Mouse (Mus musculus) brown adipose tissue, adult 24 weeks (tissue): ENCODE results near the gene Tenm1. TPM values are rescaled to one million over a fixed set of nuclear protein-coding genes. Genes with fewer than 3 reads are reported as not detected.

Source experiments
- H3K27ac ChIP-seq: fragments of 200-500 bp; replicated peaks from 2 replicates; pipeline ENCODE4 v1.5.1; 2012; ENCODE audit warnings: low read depth, mild to moderate bottlenecking, low read length
- H3K4me1 ChIP-seq: fragments of 200-500 bp; 2 replicates; pipeline ENCODE4 v1.6.1; 2012; ENCODE audit warnings: low read length, mixed read lengths; ENCODE audit not compliant: control insufficient read depth, insufficient read depth, insufficient read length
- H3K4me3 ChIP-seq: fragments of 200-500 bp; 2 replicates; pipeline ENCODE4 v1.5.1; 2012; ENCODE audit warnings: low read depth, mild to moderate bottlenecking, low read length, moderate library complexity; ENCODE audit not compliant: insufficient read depth
- polyA plus RNA-seq: library from polyadenylated mRNA; stranded (reverse); fragments of >200 nt; gene quantifications from 2 replicates; pipeline ENCODE4 v1.2.4, GENCODE M21; 2012; ENCODE audit not compliant: missing spikeins, insufficient read depth, insufficient read length

Gene Tenm1
- polyA plus RNA-seq, 1 experiment = 0.08 TPM

DNA sequence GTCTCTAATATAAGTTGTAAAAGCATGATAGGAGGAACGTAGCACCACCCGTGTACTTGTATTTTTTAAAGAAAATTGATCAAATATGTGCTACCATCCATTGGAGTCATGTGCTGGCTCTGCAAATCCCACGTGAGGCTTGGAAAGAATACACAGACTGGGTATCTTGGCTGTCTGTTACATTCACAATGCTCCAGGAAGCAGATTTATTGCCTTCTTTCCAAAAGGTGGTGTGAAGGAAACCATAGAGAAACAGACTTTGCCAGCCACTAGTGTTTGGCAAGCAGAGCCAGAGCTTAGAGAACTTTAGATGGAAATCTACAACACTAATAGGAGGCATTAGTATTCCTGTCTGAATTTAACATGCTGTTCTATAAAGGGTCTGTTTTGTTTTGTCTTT, 277.4 kb downstream of the Tenm1 start:
- Histone ChIP-seq H3K27ac (no peak overlapping the region), H3K4me3 (no peak overlapping the region), H3K4me1 (no peaks in the 10 kb centered on the region)

DNA sequence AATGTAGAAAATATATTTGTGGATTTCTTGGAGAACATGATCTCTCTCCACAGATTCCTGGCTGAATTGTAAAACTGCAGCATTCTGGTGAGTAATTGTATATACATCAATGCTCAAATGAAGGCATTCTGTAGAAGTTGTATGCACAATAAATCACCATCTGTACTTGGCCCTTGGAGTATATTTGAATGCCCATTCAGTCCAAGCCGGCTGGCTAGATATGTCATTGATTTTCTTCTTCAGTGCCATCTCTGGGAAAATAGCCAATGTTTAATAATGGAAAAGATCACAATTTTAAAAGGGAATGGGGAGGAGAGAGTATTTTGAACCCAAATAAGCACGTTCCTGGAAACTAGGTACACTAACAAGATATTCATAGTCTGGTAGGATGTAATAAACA, 299.2 kb downstream of the Tenm1 start:
- Histone ChIP-seq H3K27ac (no peak overlapping the region), H3K4me3 (no peak overlapping the region), H3K4me1 (no peaks in the 10 kb centered on the region)

DNA sequence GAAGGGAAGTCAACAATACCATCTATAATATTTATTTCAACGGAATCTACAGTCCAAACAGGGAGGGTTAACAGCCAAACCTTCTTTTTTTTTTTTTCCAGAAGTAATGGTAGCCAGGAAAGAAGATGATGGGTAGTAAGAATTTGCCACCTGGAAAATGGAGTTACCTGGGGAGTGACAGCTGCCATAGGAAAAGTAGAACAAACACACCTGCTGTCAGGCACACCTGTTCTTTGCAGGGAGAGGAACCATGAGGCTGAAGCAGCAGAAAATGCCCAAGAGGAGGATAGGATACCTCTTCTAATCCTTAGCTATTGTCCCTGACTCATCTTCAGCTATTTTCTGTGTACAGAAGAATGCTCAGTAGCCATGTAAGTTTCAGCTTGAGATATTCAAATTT, 306.4 kb downstream of the Tenm1 start:
- Histone ChIP-seq H3K4me1 (no peaks in the 10 kb centered on the region), H3K27ac (no peak overlapping the region), H3K4me3 (no peak overlapping the region)

DNA sequence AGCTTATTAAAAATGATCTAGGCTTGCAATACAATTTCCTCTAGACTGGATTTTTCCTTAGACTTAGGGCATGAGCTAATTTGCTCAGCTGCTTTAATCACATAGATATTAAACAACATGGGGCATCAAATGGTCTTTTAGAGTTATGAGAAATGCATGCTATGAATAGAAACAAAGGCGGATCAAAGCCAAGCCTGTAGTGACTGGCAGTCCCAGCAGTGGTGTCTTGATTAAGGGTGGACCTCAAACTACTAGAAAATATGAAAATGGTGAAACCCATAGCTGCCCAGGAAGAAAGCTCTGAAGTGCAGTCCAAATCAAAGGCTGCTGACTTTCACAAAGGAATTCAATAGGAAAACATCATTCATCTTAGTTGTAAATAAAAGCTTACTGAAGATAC, 306.9 kb downstream of the Tenm1 start:
- Histone ChIP-seq H3K27ac (no peak overlapping the region), H3K4me3 (no peak overlapping the region), H3K4me1 (no peaks in the 10 kb centered on the region)

DNA sequence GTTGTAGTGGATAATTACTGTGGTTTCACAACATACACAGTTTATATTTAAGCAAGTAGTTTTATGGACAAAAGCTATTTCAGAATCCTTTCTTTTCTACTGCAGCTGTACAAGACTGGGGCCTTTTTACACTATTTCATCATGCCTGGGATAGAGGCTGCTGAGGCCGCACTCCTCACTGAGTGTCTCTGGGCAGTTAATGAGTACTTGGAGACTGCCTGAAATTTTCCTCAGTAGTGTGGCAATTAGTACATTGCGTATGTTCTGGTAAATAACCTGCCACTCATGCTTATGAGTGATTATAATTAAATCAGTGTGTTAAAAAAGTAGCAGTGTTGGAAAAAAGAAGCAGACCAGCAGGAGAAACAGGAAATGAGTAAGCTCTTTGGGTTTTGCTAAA, 442.8 kb downstream of the Tenm1 start:
- no peak overlapping the region for H3K4me3 ChIP-seq
- no peaks in the 10 kb centered on the region for H3K4me1 ChIP-seq
- H3K27ac ChIP-seq = no peak overlapping the region

DNA sequence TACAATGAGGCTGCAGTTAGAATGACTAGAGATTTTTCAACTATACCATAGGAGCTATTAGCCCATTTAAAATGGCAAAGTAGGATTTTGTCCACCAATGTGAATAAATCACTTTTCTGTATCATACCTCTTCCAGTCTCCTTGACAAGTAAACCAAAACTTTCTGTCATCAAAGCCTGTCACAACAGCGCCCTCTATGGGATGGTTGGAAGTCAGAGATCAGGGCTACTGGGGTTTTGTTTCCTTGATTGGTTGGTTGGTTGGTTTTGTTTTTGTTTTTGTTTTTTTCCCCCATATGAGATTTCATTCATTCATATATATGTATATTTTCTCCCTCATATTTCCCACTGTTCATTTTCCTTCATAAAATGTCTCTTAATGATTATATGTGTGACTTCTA, 455.4 kb downstream of the Tenm1 start:
- no peaks in the 10 kb centered on the region for H3K4me1 ChIP-seq
- no peak overlapping the region for H3K4me3 ChIP-seq
- no peak overlapping the region for H3K27ac ChIP-seq

DNA sequence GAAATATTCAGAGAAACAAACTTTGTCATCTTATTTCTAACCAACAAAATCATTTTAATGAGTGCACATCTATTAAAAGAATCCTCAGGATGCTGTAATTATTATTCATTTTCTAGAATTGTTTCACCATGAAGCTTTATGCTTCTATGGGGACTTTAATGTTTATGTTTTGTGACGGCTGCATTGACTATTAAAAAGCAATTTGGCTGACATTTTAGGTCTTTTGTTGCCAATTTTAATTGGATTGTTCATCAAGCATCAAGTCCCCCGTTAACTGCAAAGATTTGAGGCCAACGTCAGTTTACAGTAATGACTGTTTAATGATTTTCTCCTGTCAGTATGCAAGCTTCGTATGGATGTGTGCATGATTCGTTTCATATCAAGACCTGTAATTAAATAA, 461.3 kb downstream of the Tenm1 start:
- H3K4me1 ChIP-seq = no peaks in the 10 kb centered on the region
- H3K27ac ChIP-seq = no peak overlapping the region
- H3K4me3 ChIP-seq = no peak overlapping the region

DNA sequence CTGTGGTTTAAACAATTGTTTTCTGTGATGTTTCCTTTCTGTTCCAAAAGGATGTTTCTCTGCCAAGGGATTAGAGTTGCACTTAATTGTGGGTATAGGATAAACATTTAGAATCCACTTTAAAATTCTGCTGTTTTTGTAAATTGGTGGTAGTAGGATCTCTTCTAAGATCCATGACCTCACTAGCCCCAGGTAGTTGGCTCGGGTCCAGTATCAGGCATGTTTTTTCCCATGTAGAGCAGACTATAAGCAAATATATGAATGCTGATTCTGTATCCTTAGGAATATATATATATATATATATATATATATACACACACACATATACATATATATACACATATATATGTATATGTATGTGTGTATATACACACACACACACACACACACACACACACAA, 567.2 kb downstream of the Tenm1 start:
- Histone ChIP-seq H3K4me1 (no peaks in the 10 kb centered on the region), H3K27ac (no peak overlapping the region), H3K4me3 (no peak overlapping the region)

DNA sequence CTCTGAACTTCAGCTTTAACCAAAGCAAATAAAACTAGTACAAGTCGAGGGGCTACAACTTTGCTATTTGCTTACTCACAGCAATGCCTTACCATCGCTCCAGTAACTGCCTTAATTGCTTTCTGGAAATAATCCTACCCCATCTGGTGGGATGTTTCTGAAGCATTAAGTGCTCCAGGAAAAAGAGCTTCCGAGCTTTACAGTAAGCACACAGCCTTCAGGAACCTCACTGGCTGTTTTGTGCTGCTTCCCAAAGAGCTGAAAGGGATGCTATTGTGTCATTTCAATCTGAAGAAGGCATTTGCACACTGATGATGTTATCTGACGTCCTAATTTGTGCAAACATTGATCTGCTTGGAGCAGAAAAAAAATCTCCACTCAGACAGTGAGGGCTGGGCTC, 647.4 kb downstream of the Tenm1 start:
- H3K27ac ChIP-seq = no peak overlapping the region
- no peak overlapping the region for H3K4me3 ChIP-seq
- H3K4me1 ChIP-seq = no peaks in the 10 kb centered on the region

DNA sequence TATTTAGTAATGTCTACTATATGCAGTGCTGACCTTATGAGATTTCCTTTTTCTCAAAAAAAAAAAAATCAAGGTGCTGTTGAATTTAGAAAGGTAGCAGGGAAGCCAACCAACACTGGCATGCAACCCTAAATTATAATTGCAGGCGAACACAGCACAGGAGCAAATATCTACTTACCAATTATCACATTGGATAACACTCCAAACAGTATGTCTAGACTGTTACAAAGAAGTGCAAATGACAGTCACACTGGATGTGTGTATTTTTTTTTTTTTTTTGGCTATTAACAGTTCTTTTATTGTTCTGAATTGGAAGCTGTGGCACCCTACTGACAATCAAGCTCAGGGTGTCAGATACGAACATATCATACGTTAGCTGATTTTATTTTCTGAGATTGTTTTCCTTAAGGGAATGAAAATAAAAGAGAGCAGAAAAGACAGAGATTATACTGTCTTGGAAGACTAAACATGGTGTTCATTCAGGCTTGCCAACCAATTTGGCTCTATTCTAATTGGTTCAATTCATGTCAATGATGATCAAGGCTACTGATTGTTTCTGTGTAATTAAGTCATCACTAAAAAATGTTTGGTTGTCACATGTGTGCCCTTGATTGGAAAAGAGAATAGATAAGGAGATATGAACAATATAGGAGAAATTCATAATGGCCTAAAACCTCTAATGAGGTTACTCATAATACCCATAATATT, 710.7 kb downstream of the Tenm1 start:
- Histone ChIP-seq H3K4me3 (no peak overlapping the region), H3K4me1 (no peaks in the 10 kb centered on the region), H3K27ac (no peak overlapping the region)

DNA sequence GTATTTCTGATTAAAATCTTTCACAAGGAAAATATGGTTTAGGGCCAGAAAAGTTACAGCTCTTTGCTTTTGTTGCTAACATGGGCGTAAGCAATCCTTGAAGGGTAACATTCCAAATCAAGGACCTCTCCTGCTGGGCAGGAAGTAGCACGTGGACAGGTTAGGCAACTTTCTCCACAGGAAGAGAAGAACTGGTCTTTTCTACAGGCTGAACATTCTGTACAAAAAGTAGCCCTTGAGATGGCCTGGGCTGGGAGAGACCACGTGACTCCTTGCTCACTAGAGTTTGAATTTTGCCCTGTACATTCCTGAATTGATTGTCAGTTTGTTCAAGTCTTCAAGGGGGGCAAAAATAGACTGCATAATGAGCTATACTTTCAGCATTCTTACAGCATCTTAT, 728.6 kb downstream of the Tenm1 start:
- Histone ChIP-seq H3K4me3 (no peak overlapping the region), H3K4me1 (no peaks in the 10 kb centered on the region), H3K27ac (no peak overlapping the region)

DNA sequence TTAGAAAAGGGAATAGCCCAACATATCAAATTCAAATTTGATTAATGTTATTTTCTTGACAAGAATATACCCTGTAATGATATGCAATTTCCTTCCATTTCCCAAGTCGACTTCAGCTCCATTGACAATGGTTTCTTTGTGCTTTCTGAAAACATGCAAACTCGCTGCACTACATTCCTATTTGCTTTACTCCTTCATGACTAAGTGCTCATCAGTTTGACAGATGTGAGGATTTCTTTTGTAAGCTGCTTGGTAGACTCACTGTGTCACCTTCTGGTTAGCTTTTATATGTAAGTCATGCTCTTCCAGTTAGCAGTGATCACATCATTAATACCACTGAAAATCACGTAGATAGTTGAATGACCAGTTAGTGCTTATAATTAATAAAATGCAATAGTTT, 781.8 kb downstream of the Tenm1 start:
- H3K4me1 ChIP-seq = no peaks in the 10 kb centered on the region
- H3K4me3 ChIP-seq = no peak overlapping the region
- no peak overlapping the region for H3K27ac ChIP-seq

DNA sequence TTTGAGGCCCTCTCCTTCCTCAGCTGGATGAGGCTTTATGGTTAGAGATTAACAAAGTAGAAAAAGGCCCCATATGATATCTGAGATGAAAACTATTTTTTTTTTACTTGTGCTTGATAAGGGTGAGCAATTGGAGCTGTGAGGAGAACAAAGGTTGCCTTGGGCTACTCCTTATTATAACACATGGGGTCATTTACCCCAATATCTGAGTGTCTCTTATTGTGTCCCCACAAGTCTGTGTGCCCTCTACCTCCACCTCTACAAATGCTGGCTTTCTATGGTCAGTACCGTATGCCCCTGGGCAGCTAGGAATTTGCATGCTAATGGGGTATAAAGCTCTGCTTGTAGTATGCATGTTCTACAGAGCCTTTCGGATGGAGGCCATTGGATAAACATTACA, 848.4 kb downstream of the Tenm1 start:
- Histone ChIP-seq H3K4me3 (no peak overlapping the region), H3K4me1 (no peaks in the 10 kb centered on the region), H3K27ac (no peak overlapping the region)

DNA sequence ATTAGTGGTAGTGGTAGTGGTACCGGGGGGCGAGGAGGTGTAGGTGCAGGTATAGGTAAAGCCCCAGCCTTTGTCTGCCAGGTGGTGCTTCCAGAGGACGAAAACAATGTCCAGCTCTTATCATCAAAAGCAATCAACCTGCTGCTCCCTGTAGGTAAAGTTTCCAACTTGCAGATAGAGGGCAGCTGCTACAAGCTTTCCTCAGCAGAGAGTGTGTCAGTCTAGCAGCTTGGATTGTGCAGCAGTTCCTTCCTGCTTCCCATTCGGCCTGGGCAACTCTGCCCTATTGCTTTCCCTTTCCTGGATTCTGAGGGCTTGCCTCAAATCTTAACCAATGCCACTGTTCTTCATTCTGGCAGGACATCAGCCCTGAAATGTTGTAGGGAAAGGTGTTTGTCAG, 870.2 kb downstream of the Tenm1 start:
- Histone ChIP-seq H3K4me1 (no peaks in the 10 kb centered on the region), H3K27ac (no peak overlapping the region), H3K4me3 (no peak overlapping the region)

DNA sequence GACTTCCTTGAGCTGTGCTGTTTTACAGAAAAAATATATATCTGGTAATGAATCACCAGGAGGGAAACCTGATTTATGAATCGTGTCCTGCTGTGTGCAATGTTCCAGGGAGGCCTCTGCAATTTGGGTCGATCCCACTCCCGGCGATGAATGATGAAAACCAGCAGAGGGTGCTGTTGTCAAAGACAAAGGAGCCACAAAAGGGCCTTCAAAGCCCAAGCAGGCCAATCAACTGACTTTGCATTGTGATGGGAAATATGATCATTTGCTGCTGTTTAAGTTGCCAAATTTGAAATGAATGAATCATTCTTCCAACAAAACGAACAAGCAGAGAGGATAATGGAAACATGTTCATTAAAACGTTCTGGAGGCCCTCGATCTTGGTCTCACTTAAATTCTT, 871.6 kb downstream of the Tenm1 start:
- H3K4me1 ChIP-seq = no peaks in the 10 kb centered on the region
- H3K4me3 ChIP-seq = no peak overlapping the region
- H3K27ac ChIP-seq = no peak overlapping the region

DNA sequence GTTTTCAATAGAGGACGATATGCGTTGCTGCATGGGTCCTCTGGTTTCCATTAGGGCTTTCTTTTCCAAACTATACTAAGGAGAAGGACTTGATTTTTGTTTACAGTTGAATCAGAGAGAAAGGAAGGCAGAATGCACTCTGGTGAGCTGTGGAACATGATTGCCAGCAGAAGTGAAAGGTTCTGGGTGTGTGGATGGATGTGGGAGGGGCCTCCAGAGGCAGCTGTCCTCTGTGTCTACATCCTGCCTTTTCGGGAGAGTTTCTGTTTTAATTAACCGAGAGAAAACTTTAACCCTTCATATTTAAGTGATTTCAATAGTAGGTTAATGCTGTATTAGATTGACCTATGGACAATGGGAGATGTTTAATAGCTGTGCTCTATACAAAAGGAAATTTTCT, 880.4 kb downstream of the Tenm1 start:
- Histone ChIP-seq H3K4me1 (no peaks in the 10 kb centered on the region), H3K4me3 (no peak overlapping the region), H3K27ac (no peak overlapping the region)

DNA sequence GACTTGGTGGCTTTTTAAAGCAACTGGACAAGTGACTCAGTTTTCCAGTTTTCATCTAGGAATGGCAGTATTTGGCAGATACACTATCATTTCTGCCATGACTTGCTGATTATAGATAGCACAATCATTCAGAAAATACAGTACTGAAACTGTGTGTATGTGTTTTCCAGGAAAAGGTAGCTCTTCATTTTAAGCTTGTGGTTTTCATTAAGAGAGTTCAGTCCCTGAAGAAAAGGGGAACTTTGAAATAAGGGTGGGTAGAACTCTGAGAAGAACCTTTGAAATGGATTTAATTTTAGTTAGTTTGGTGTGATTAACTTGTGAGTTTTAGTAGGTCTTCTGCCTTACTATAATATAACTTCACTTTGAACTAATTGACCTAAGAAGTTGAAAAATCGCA, 883.9 kb downstream of the Tenm1 start:
- H3K4me1 ChIP-seq = no peaks in the 10 kb centered on the region
- H3K4me3 ChIP-seq = no peak overlapping the region
- H3K27ac ChIP-seq = no peak overlapping the region
